Mouse (Mus musculus) C2C12 (cell line): ENCODE results near the gene Reg2. TPM values are rescaled to one million over a fixed set of nuclear protein-coding genes. Genes with fewer than 3 reads are reported as not detected.
"Not testable (repeated sequence)": the region's sequence is repeated elsewhere in the genome, so short reads cannot be mapped to it uniquely, and the experiment has no call there.

Source experiments
- H3K27me3 ChIP-seq: one replicate; pipeline ENCODE4 v1.6.1; 2011; ENCODE audit not compliant: control insufficient read depth, insufficient read depth, insufficient read length
- H3K36me3 ChIP-seq: one replicate; pipeline ENCODE4 v1.6.1; 2011; ENCODE audit not compliant: control insufficient read depth, insufficient read depth
- H3K4me3 ChIP-seq: one replicate; pipeline ENCODE4 v1.5.1; 2011; ENCODE audit warnings: mild to moderate bottlenecking, control low read depth; ENCODE audit not compliant: poor library complexity, insufficient read depth, severe bottlenecking
- H3K79me2 ChIP-seq: one replicate; pipeline ENCODE4 v1.6.1; 2011; ENCODE audit not compliant: control insufficient read depth, insufficient read depth
- H3K79me3 ChIP-seq: one replicate; pipeline ENCODE4 v1.6.1; 2011; ENCODE audit warnings: low read depth, control low read depth
- H3ac ChIP-seq: one replicate; pipeline ENCODE3; 2011; ENCODE audit warnings: low read depth; ENCODE audit not compliant: control insufficient read depth, insufficient read length
- CEBPB ChIP-seq: IDR thresholded peaks from one replicate; pipeline ENCODE4 v1.6.1; 2011; ENCODE audit warnings: low read depth, mild to moderate bottlenecking, control low read depth, moderate library complexity
- CTCF ChIP-seq: IDR thresholded peaks from one replicate; pipeline ENCODE4 v1.5.1; 2011; ENCODE audit not compliant: control insufficient read depth, insufficient read depth, insufficient read length
- FOSL1 ChIP-seq: IDR thresholded peaks from one replicate; pipeline ENCODE4 v1.8.0; 2011; ENCODE audit warnings: mild to moderate bottlenecking, low read length; ENCODE audit not compliant: poor library complexity, insufficient read depth, severe bottlenecking
- MAX ChIP-seq: IDR thresholded peaks from one replicate; pipeline ENCODE4 v1.6.1; 2011; ENCODE audit warnings: mild to moderate bottlenecking, control low read depth
- MYOD1 ChIP-seq: IDR thresholded peaks from one replicate; pipeline ENCODE4 v1.6.1; 2011; ENCODE audit warnings: low read depth; ENCODE audit not compliant: control insufficient read depth, insufficient read length
- MYOG ChIP-seq: IDR thresholded peaks from one replicate; pipeline ENCODE4 v1.6.1; 2011; ENCODE audit not compliant: control insufficient read depth, insufficient read length; ENCODE audit errors: extremely low read depth
- USF1 ChIP-seq: IDR thresholded peaks from one replicate; pipeline ENCODE4 v1.6.1; 2011; ENCODE audit warnings: low read depth, mild to moderate bottlenecking, control low read depth, moderate library complexity
- long read RNA-seq, 2 experiments: library from polyadenylated mRNA; unstranded; transcript quantifications; one replicate each; pipeline ENCODE4 v2.0.0; 2019 to 2020
- polyA plus RNA-seq: library from polyadenylated mRNA; unstranded; fragments of >200 nt; fragmentation: generic; extraction: Trizol; gene quantifications from one replicate; pipeline ENCODE4 v1.2.1, GENCODE M21; 2012; ENCODE audit warnings: missing spikeins

Gene Reg2
- polyA plus RNA-seq = not detected
- long read RNA-seq, experiment 1 = 0 reads
- long read RNA-seq, experiment 2 = 0 reads

GRCm38 (mm10) chr6:78395323-78395722, at the start of gene Reg2:
Reg2 (plus strand) TSS chr6:78395623.
- not testable (repeated sequence) for H3K79me3 ChIP-seq, H3K36me3 ChIP-seq, H3ac ChIP-seq, H3K27me3 ChIP-seq, H3K79me2 ChIP-seq, H3K4me3 ChIP-seq

- Histone ChIP-seq H3K27me3 (no peaks in the 10 kb centered on the region), H3ac (no peak overlapping the region), H3K79me2 (no peaks in the 10 kb centered on the region), H3K79me3 (no peaks in the 10 kb centered on the region), H3K4me3 (no peak overlapping the region), H3K36me3 (no peaks in the 10 kb centered on the region)
- no peak for TF ChIP-seq MYOG
- TF ChIP-seq CTCF = no peak
- TF ChIP-seq USF1 = no peak
- TF ChIP-seq MAX = no peak
- no peak for TF ChIP-seq FOSL1
- TF ChIP-seq CEBPB = no peak
- no peak for TF ChIP-seq MYOD1
These were observed 33.4 kb upstream of the Reg2 start for GRCm38 (mm10) chr6:78361971-78362563.

GRCm38 (mm10) chr6:78370357-78370756, 25.1 kb upstream of the Reg2 start, which contains the start of gene Reg3b:
Reg3b (plus strand) TSS chr6:78370657.
- Histone ChIP-seq H3ac (no peak within 1 kb of the TSS), H3K4me3 (no peak within 1 kb of the TSS), H3K79me3 (no peaks in the 10 kb centered on the region), H3K79me2 (no peaks in the 10 kb centered on the region), H3K36me3 (no peaks in the 10 kb centered on the region), H3K27me3 (no peaks in the 10 kb centered on the region)
- TF ChIP-seq MYOG (no peak), USF1 (no peak), CTCF (no peak), CEBPB (no peak), MYOD1 (no peak), FOSL1 (no peak), MAX (no peak)

GRCm38 (mm10) chr6:78378765-78379164, 16.7 kb upstream of the Reg2 start, which contains the start of gene Reg3d:
Reg3d (minus strand) TSS chr6:78378865.
- no peak within 1 kb of the TSS for H3ac ChIP-seq
- H3K79me2 ChIP-seq = no peaks in the 10 kb centered on the region
- H3K27me3 ChIP-seq = no peaks in the 10 kb centered on the region
- no peaks in the 10 kb centered on the region for H3K79me3 ChIP-seq
- TF ChIP-seq MYOD1 = no peak
- no peak for TF ChIP-seq USF1
- no peak for TF ChIP-seq CTCF
- no peak for TF ChIP-seq FOSL1
- no peak for TF ChIP-seq MYOG
- no peak for TF ChIP-seq CEBPB
- no peak for TF ChIP-seq MAX
- H3K4me3 ChIP-seq = no peak within 1 kb of the TSS
- H3K36me3 ChIP-seq = no peaks in the 10 kb centered on the region

- no peak within 1 kb of the TSS for H3ac ChIP-seq
- H3K36me3 ChIP-seq = no peaks in the 10 kb centered on the region
- no peaks in the 10 kb centered on the region for H3K79me3 ChIP-seq
- no peaks in the 10 kb centered on the region for H3K79me2 ChIP-seq
- no peak within 1 kb of the TSS for H3K4me3 ChIP-seq
- H3K27me3 ChIP-seq = no peaks in the 10 kb centered on the region
- no peak for TF ChIP-seq FOSL1
- TF ChIP-seq MYOD1 = no peak
- no peak for TF ChIP-seq USF1
These were observed 15.0 kb upstream of the Reg2 start, which contains the start of gene Reg3a for GRCm38 (mm10) chr6:78380409-78380808. Reg3a (plus strand) TSS chr6:78380709.

- Histone ChIP-seq H3K36me3 (no peaks in the 10 kb centered on the region), H3K79me3 (no peaks in the 10 kb centered on the region), H3K27me3 (no peaks in the 10 kb centered on the region), H3ac (no peak overlapping the region), H3K4me3 (no peak overlapping the region), H3K79me2 (no peaks in the 10 kb centered on the region)
- TF ChIP-seq MYOD1 (no peak), CEBPB (no peak), MAX (no peak), MYOG (no peak)
These were observed 9.8 kb upstream of the Reg2 start for GRCm38 (mm10) chr6:78385609-78386008.

GRCm38 (mm10) chr6:78422411-78422810, 27.0 kb downstream of the Reg2 start, which contains the start of gene Reg1:
Reg1 (plus strand) TSS chr6:78422711.
- not testable (repeated sequence) for H3K36me3 ChIP-seq, H3K27me3 ChIP-seq, H3K4me3 ChIP-seq, H3K79me3 ChIP-seq, H3ac ChIP-seq, H3K79me2 ChIP-seq
